Mouse (Mus musculus): ENCODE data around the gene Zfp488. TPM values are rescaled to one million over a fixed set of nuclear protein-coding genes. Genes with fewer than 3 reads are reported as not detected.

Zfp488 gene
- polyA plus RNA-seq, 1 experiment from 2014 or later: not detected

DNA sequence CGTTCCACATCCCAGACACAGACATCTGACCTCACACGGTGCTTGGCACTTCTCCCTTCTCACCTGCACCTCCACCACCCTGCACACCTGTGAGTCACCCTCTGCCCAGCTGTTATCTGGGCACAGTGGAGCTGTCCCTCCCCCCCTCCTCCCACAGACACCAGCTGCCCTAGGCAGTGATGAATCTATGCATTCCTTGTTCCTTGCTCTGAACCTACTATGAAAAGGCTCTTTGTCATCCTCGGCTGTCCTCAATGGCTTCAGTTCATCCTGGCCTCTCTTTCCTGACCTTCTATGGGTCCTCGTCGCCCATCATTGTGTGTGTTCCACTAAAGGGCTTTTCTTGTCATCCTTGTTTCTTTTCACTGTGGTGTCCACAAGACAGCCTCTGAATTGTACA is 3.8 kb downstream of the Zfp488 start:
- H3K4me2 ChIP-seq (ENCODE audit: low read length): no peak overlapping the region
- TF ChIP-seq CTCF (IDR thresholded peaks at IDR 0.05; ENCODE audit: low read depth): no peak
- H3K4me1 ChIP-seq (replicated peaks; ENCODE audit: insufficient read depth, low read length): 0 out of 2 replicates have a peak, but pooled peaks cover 5% of the 10 kb centered on the region
- H3K27me3 ChIP-seq (ENCODE audit: insufficient read depth, low read length): no peaks in the 10 kb centered on the region
- ATAC-seq (replicated peaks; ENCODE audit: low FRiP score, low read depth): no peak
- 75% methylated on average over 5 of the region's 5 CpGs for WGBS
- no peaks in the 10 kb centered on the region for H3K9me3 ChIP-seq (replicated peaks; ENCODE audit: low read length)
- no peak for DNase-seq (ENCODE audit: low spot score)
- H3K9ac ChIP-seq (ENCODE audit: low read depth, low read length): no peak overlapping the region
- H3K4me3 ChIP-seq (replicated peaks; ENCODE audit: low read depth, low read length): no peak overlapping the region
- H3K27ac ChIP-seq: no peak overlapping the region
- no peaks in the 10 kb centered on the region for H3K36me3 ChIP-seq (ENCODE audit: insufficient read depth, low read length)

DNA sequence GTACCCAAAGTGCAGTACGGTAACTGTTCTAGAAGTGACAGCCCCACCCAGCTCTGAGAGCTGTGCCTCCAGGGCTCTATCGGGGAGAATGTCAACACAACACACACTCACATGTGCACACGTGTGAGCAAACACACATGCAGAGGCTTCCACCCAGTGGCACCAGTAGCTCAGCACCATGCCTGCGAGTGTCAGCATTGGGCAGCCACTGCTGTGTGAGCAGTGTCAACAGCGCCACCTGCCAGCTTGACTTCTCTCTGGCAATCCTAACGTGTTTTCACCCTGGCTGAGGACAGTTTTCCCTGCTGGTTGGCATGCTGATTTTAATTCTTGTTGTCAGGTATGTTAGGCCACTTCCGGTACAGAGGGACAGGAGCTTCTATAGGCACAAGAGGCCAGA is 5.9 kb downstream of the Zfp488 start:
- Histone ChIP-seq H3K4me1 (replicated peaks; ENCODE audit: insufficient read depth, low read length) (no peaks in the 10 kb centered on the region), H3K27me3 (ENCODE audit: insufficient read depth, low read length) (no peaks in the 10 kb centered on the region), H3K9ac (ENCODE audit: low read depth, low read length) (no peak overlapping the region), H3K9me3 (replicated peaks; ENCODE audit: low read length) (no peaks in the 10 kb centered on the region), H3K27ac (no peak overlapping the region), H3K4me3 (replicated peaks; ENCODE audit: low read depth, low read length) (no peak overlapping the region), H3K36me3 (ENCODE audit: insufficient read depth, low read length) (no peaks in the 10 kb centered on the region), H3K4me2 (ENCODE audit: low read length) (no peak overlapping the region)
- DNase-seq (ENCODE audit: low spot score): peak; percentile 22
- ATAC-seq (replicated peaks; ENCODE audit: low FRiP score, low read depth): no peak
- WGBS: 46% methylated on average over 7 of the region's 7 CpGs
- TF ChIP-seq CTCF (IDR thresholded peaks at IDR 0.05; ENCODE audit: low read depth): peak; percentile 59

- Histone ChIP-seq H3K36me3 (ENCODE audit: insufficient read depth, low read length) (no peaks in the 10 kb centered on the region), H3K9ac (ENCODE audit: low read depth, low read length) (no peak overlapping the region), H3K4me2 (ENCODE audit: low read length) (no peak overlapping the region), H3K27ac (no peak overlapping the region), H3K27me3 (ENCODE audit: insufficient read depth, low read length) (no peaks in the 10 kb centered on the region), H3K4me1 (replicated peaks; ENCODE audit: insufficient read depth, low read length) (no peaks in the 10 kb centered on the region), H3K9me3 (replicated peaks; ENCODE audit: low read length) (no peaks in the 10 kb centered on the region), H3K4me3 (replicated peaks; ENCODE audit: low read depth, low read length) (no peak overlapping the region)
- DNase-seq (ENCODE audit: low spot score): no peak
- no peak for ATAC-seq (replicated peaks; ENCODE audit: low FRiP score, low read depth)
- peak; percentile 30; the same call in 1 of the 2 replicates for TF ChIP-seq CTCF (IDR thresholded peaks at IDR 0.05; ENCODE audit: low read depth)
- WGBS: 72% methylated on average over 7 of the region's 7 CpGs
These were observed 12.9 kb downstream of the Zfp488 start for GRCm38 (mm10) chr14:33965675-33966074.

- no peak overlapping the region for H3K4me2 ChIP-seq (ENCODE audit: low read length)
- ATAC-seq (replicated peaks; ENCODE audit: low FRiP score, low read depth): no peak
These were observed 19.2 kb downstream of the Zfp488 start for GRCm38 (mm10) chr14:33959341-33959740.

GRCm38 (mm10) chr14:33958841-33959240 is 19.7 kb downstream of the Zfp488 start:
- no peak for ATAC-seq (replicated peaks; ENCODE audit: low FRiP score, low read depth)
- Histone ChIP-seq H3K4me1 (replicated peaks; ENCODE audit: insufficient read depth, low read length) (no peaks in the 10 kb centered on the region), H3K9ac (ENCODE audit: low read depth, low read length) (no peak overlapping the region), H3K9me3 (replicated peaks; ENCODE audit: low read length) (no peaks in the 10 kb centered on the region), H3K4me2 (ENCODE audit: low read length) (no peak overlapping the region), H3K27me3 (ENCODE audit: insufficient read depth, low read length) (no peaks in the 10 kb centered on the region), H3K4me3 (replicated peaks; ENCODE audit: low read depth, low read length) (no peak overlapping the region), H3K36me3 (ENCODE audit: insufficient read depth, low read length) (no peaks in the 10 kb centered on the region), H3K27ac (no peak overlapping the region)
- TF ChIP-seq CTCF (IDR thresholded peaks at IDR 0.05; ENCODE audit: low read depth): no peak
- 69% methylated on average over 3 of the region's 3 CpGs for WGBS
- no peak for DNase-seq (ENCODE audit: low spot score)

More at GRCm38 (mm10) chr14:33959341-33959740, 19.2 kb downstream of the Zfp488 start:
- 16% methylated on average over 9 of the region's 9 CpGs for WGBS
- no peaks in the 10 kb centered on the region for H3K27me3 ChIP-seq (ENCODE audit: insufficient read depth, low read length)
- H3K4me1 ChIP-seq (replicated peaks; ENCODE audit: insufficient read depth, low read length): no peaks in the 10 kb centered on the region
- H3K4me3 ChIP-seq (replicated peaks; ENCODE audit: low read depth, low read length): no peak overlapping the region
- no peaks in the 10 kb centered on the region for H3K9me3 ChIP-seq (replicated peaks; ENCODE audit: low read length)
- DNase-seq (ENCODE audit: low spot score): peak; percentile 77
- peak; percentile 82 for TF ChIP-seq CTCF (IDR thresholded peaks at IDR 0.05; ENCODE audit: low read depth)
- no peaks in the 10 kb centered on the region for H3K36me3 ChIP-seq (ENCODE audit: insufficient read depth, low read length)
- no peak overlapping the region for H3K9ac ChIP-seq (ENCODE audit: low read depth, low read length)
- H3K27ac ChIP-seq: no peak overlapping the region

GRCm38 (mm10) chr14:33958186-33958585 is 20.4 kb downstream of the Zfp488 start:
- Histone ChIP-seq H3K4me3 (replicated peaks; ENCODE audit: low read depth, low read length) (no peak overlapping the region), H3K9ac (ENCODE audit: low read depth, low read length) (no peak overlapping the region), H3K27ac (no peak overlapping the region), H3K27me3 (ENCODE audit: insufficient read depth, low read length) (no peaks in the 10 kb centered on the region), H3K4me2 (ENCODE audit: low read length) (no peak overlapping the region), H3K36me3 (ENCODE audit: insufficient read depth, low read length) (no peaks in the 10 kb centered on the region), H3K4me1 (replicated peaks; ENCODE audit: insufficient read depth, low read length) (no peaks in the 10 kb centered on the region), H3K9me3 (replicated peaks; ENCODE audit: low read length) (no peaks in the 10 kb centered on the region)
- 80% methylated on average over 4 of the region's 4 CpGs for WGBS
- TF ChIP-seq CTCF (IDR thresholded peaks at IDR 0.05; ENCODE audit: low read depth): no peak
- DNase-seq (ENCODE audit: low spot score): no peak
- no peak for ATAC-seq (replicated peaks; ENCODE audit: low FRiP score, low read depth)

DNA sequence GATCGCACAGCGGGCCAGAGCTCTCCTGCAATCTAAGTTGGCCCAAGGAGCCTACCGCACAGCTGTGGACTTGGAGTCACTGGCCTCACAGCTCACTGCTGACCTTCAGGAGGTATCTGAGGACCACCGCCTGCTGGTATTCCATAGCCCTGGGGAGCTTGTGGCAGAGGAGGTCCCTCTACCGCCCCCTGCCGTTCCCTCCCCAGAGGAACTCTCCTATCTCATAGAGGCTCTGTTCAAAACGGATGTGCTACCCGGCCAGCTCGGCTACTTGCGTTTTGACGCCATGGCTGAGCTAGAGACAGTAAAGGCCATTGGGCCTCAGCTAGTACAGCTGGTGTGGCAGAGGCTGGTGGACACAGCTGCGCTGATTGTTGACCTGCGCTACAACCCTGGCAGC is 22.5 kb downstream of the Zfp488 start:
- Histone ChIP-seq H3K4me2 (ENCODE audit: low read length) (no peak overlapping the region), H3K9me3 (replicated peaks; ENCODE audit: low read length) (no peaks in the 10 kb centered on the region), H3K27ac (no peak overlapping the region), H3K36me3 (ENCODE audit: insufficient read depth, low read length) (no peaks in the 10 kb centered on the region), H3K4me1 (replicated peaks; ENCODE audit: insufficient read depth, low read length) (no peaks in the 10 kb centered on the region), H3K9ac (ENCODE audit: low read depth, low read length) (no peak overlapping the region), H3K27me3 (ENCODE audit: insufficient read depth, low read length) (no peaks in the 10 kb centered on the region), H3K4me3 (replicated peaks; ENCODE audit: low read depth, low read length) (no peak overlapping the region)
- TF ChIP-seq CTCF (IDR thresholded peaks at IDR 0.05; ENCODE audit: low read depth): no peak
- DNase-seq (ENCODE audit: low spot score): no peak
- WGBS: 77% methylated on average over 13 of the region's 13 CpGs
- ATAC-seq (replicated peaks; ENCODE audit: low FRiP score, low read depth): no peak
